Mouse (Mus musculus): ENCODE results near the gene Ormdl1.

DNA sequence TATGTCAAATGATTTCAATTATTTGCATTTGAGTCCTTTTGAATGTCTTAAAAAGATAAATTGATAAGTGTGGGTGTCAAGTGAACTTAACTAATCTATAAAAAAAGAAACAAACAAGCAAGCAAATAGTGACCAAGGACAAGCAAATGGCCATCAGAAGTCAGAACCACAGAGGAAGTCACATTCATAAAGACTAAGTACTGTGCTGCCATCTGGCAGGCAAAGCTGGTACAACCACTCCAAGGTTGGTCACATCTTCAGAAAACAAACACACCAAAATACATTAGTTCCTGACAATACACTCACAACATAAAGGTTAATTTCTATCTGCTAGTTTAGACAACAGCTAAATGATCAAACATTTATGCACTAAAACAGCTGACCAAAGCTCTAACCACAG is 24.2 kb upstream of the Ormdl1 start:
- TF ChIP-seq TCF12 (IDR thresholded peaks at IDR 0.05; ENCODE audit: insufficient read depth, poor library complexity, severe bottlenecking) (no peak), POLR2A (IDR thresholded peaks at IDR 0.05; ENCODE audit: insufficient read length, low read depth) (no peak)
